Mouse (Mus musculus) embryonic facial prominence, embryonic 14.5 days (tissue): ENCODE measurements around the gene Btbd35f26. TPM values are rescaled to one million over a fixed set of nuclear protein-coding genes. Genes with fewer than 3 reads are reported as not detected.
"Not testable (repeated sequence)": the region's sequence is repeated elsewhere in the genome, so short reads cannot be mapped to it uniquely, and the experiment has no call there.

ENCODE experiments used
- ATAC-seq: fragments of 200-750 bp; cut with Nextera tagmentation; 2 replicates; pipeline ENCODE4 v1.8.0; 2017; ENCODE audit warnings: low read depth, moderate number of reproducible peaks, moderate TSS enrichment
- DNase-seq: peaks from one replicate; pipeline ENCODE4 v3.0.0-alpha.2; 2015; ENCODE audit warnings: low spot score
- H3K27ac ChIP-seq: fragments of 300-500 bp; sonication (generic); replicated peaks from 2 replicates; pipeline ENCODE4 v1.5.1; 2014; ENCODE audit warnings: low read depth, mild to moderate bottlenecking, low read length, moderate library complexity
- H3K27me3 ChIP-seq: fragments of 300-500 bp; sonication (generic); replicated peaks from 2 replicates; pipeline ENCODE4 v1.6.1; 2014; ENCODE audit warnings: low read length; ENCODE audit not compliant: control insufficient read depth, insufficient read depth
- H3K36me3 ChIP-seq: fragments of 300-500 bp; sonication (generic); 2 replicates; pipeline ENCODE4 v1.6.1; 2014; ENCODE audit warnings: low read length, mixed read lengths; ENCODE audit not compliant: control insufficient read depth, insufficient read depth
- H3K4me1 ChIP-seq: fragments of 300-500 bp; sonication (generic); 2 replicates; pipeline ENCODE4 v1.6.1; 2014; ENCODE audit warnings: antibody characterized with exemption, low read length; ENCODE audit not compliant: control insufficient read depth, insufficient read depth
- H3K4me2 ChIP-seq: fragments of 300-500 bp; sonication (generic); 2 replicates; pipeline ENCODE4 v1.6.1; 2014; ENCODE audit warnings: low read depth, mild to moderate bottlenecking, low read length, moderate library complexity, mixed read lengths
- H3K4me3 ChIP-seq: fragments of 300-500 bp; sonication (generic); 2 replicates; pipeline ENCODE4 v1.5.1; 2014; ENCODE audit warnings: low read depth, mild to moderate bottlenecking, low read length
- H3K9ac ChIP-seq: fragments of 300-500 bp; sonication (generic); 2 replicates; pipeline ENCODE4 v1.6.1; 2014; ENCODE audit warnings: low read depth, mild to moderate bottlenecking, low read length, moderate library complexity, mixed read lengths
- H3K9me3 ChIP-seq: fragments of 300-500 bp; sonication (generic); 2 replicates; pipeline ENCODE4 v1.6.1; 2016; ENCODE audit warnings: low read length; ENCODE audit not compliant: control insufficient read depth
- WGBS: fragments of 180-500 bp; shearing (Covaris S2); extraction: QIAGEN DNeasy Blood & Tissue Kit; methylation state at CpG from one replicate; pipeline ENCODE4 v1.1.7; 2014; 5-methylcytosine and 5-hydroxymethylcytosine counted together
- polyA plus RNA-seq: library from polyadenylated mRNA; unstranded; fragments of >200 nt; fragmentation: Nextera tagmentation; extraction: Ambion mirVana; gene quantifications from 2 replicates; pipeline ENCODE4 v1.2.1, GENCODE M21; 2014

The Btbd35f26 gene
- not detected in 2 replicates for polyA plus RNA-seq

GRCm38 (mm10) chrX:31336154-31336553, at the start of gene Btbd35f26:
TSS of gene Btbd35f26 (plus strand) at chrX:31336454.
- H3K9ac ChIP-seq, DNase-seq, H3K4me1 ChIP-seq, H3K36me3 ChIP-seq, H3K4me2 ChIP-seq, H3K9me3 ChIP-seq, H3K27me3 ChIP-seq, ATAC-seq, H3K27ac ChIP-seq, H3K4me3 ChIP-seq: not testable (repeated sequence)
- WGBS, result no CpG with 5 or more reads among the region's 4 CpGs

- H3K36me3 ChIP-seq, H3K4me1 ChIP-seq, H3K27me3 ChIP-seq, ATAC-seq, H3K4me3 ChIP-seq, DNase-seq, H3K4me2 ChIP-seq, H3K27ac ChIP-seq, H3K9ac ChIP-seq, H3K9me3 ChIP-seq: not testable (repeated sequence)
- 64% methylated on average over 1 of the region's 4 CpGs for WGBS
Observed at GRCm38 (mm10) chrX:31341924-31342323, 5.7 kb downstream of the Btbd35f26 start.

- H3K9me3 ChIP-seq, ATAC-seq, H3K9ac ChIP-seq, H3K27me3 ChIP-seq, H3K4me1 ChIP-seq, H3K4me3 ChIP-seq, DNase-seq, H3K27ac ChIP-seq, H3K4me2 ChIP-seq, H3K36me3 ChIP-seq: not testable (repeated sequence)
- no CpG with 5 or more reads among the region's 4 CpGs for WGBS
Observed at GRCm38 (mm10) chrX:31383818-31384217, 47.6 kb downstream of the Btbd35f26 start, which contains the start of gene Btbd35f19. TSS of gene Btbd35f19 (minus strand) at chrX:31383918.

Other genes with a start within 250 kb of the Btbd35f26 start
- not detected in 2 replicates for gene Btbd35f29, start 218.8 kb upstream of the Btbd35f26 start, polyA plus RNA-seq
- gene Spin2f, start 82.6 kb upstream of the Btbd35f26 start, polyA plus RNA-seq, result not detected in 2 replicates
- not detected in 2 replicates for gene Btbd35f19, start 47.5 kb downstream of the Btbd35f26 start, polyA plus RNA-seq
- not detected in 2 replicates for gene Gm21883, start 237.8 kb downstream of the Btbd35f26 start, polyA plus RNA-seq